Mouse (Mus musculus): ENCODE data around the gene Olfr1368. TPM values are rescaled to one million over a fixed set of nuclear protein-coding genes. Genes with fewer than 3 reads are reported as not detected.

Olfr1368 gene
- polyA plus RNA-seq, 1 experiment from 2014 or later: not detected

- 81% methylated on average over 6 of the region's 6 CpGs for WGBS
- no peaks in the 10 kb centered on the region for H3K9me3 ChIP-seq (replicated peaks; ENCODE audit: control insufficient read depth, low read length)
- H3K36me3 ChIP-seq (ENCODE audit: control insufficient read depth, insufficient read depth, low read length): no peaks in the 10 kb centered on the region
- H3K4me2 ChIP-seq (ENCODE audit: low read depth, low read length): no peak overlapping the region
- H3K9ac ChIP-seq (ENCODE audit: low read length): no peak overlapping the region
- H3K27ac ChIP-seq (ENCODE audit: low read length): no peak overlapping the region
- no peaks in the 10 kb centered on the region for H3K27me3 ChIP-seq (ENCODE audit: control insufficient read depth, insufficient read depth, low read length)
- no peak overlapping the region for H3K4me3 ChIP-seq (replicated peaks; ENCODE audit: low read length)
- ATAC-seq (ENCODE audit: insufficient read depth, low FRiP score): no peak
- no peaks in the 10 kb centered on the region for H3K4me1 ChIP-seq (ENCODE audit: control insufficient read depth, insufficient read depth, low read length)
Observed at GRCm38 (mm10) chr13:21110441-21110840, 35.2 kb downstream of the Olfr1368 start.

- H3K27ac ChIP-seq (ENCODE audit: low read length): no peak overlapping the region
- no peaks in the 10 kb centered on the region for H3K27me3 ChIP-seq (ENCODE audit: control insufficient read depth, insufficient read depth, low read length)
- H3K9ac ChIP-seq (ENCODE audit: low read length): no peak overlapping the region
- H3K4me2 ChIP-seq (ENCODE audit: low read depth, low read length): no peak overlapping the region
- H3K4me3 ChIP-seq (replicated peaks; ENCODE audit: low read length): no peak overlapping the region
- no peaks in the 10 kb centered on the region for H3K9me3 ChIP-seq (replicated peaks; ENCODE audit: control insufficient read depth, low read length)
- ATAC-seq (ENCODE audit: insufficient read depth, low FRiP score): no peak; the same call in 1 of the 2 replicates
- H3K36me3 ChIP-seq (ENCODE audit: control insufficient read depth, insufficient read depth, low read length): no peaks in the 10 kb centered on the region
- H3K4me1 ChIP-seq (ENCODE audit: control insufficient read depth, insufficient read depth, low read length): no peaks in the 10 kb centered on the region
- 90% methylated on average over 3 of the region's 3 CpGs for WGBS
Observed at GRCm38 (mm10) chr13:21109759-21110158, 35.9 kb downstream of the Olfr1368 start.

Other genes starting within 250 kb of the Olfr1368 start
- gene Olfr1370, start 70.9 kb downstream of the Olfr1368 start, polyA plus RNA-seq (2015; fragmentation: Nextera tagmentation; extraction: Ambion mirVana): not detected in 2 replicates
- gene Olfr1369-ps1, start 34.4 kb downstream of the Olfr1368 start, polyA plus RNA-seq (2015; fragmentation: Nextera tagmentation; extraction: Ambion mirVana): not detected in 2 replicates
- gene Olfr263, start 16.2 kb downstream of the Olfr1368 start, polyA plus RNA-seq (2015; fragmentation: Nextera tagmentation; extraction: Ambion mirVana): not detected in 2 replicates
- 84.2 and 84.3 TPM in 2 replicates for gene Trim27, start 33.6 kb upstream of the Olfr1368 start, polyA plus RNA-seq (2015; fragmentation: Nextera tagmentation; extraction: Ambion mirVana)
- gene Gpx5, start 146.9 kb upstream of the Olfr1368 start, polyA plus RNA-seq (2015; fragmentation: Nextera tagmentation; extraction: Ambion mirVana): not detected in 2 replicates
- gene Gpx6, start 166.3 kb upstream of the Olfr1368 start, polyA plus RNA-seq (2015; fragmentation: Nextera tagmentation; extraction: Ambion mirVana): not detected in 2 replicates
- gene Olfr1367, start 201.0 kb upstream of the Olfr1368 start, polyA plus RNA-seq (2015; fragmentation: Nextera tagmentation; extraction: Ambion mirVana): not detected in 2 replicates
- gene Zscan12, start 217.0 kb upstream of the Olfr1368 start, polyA plus RNA-seq (2015; fragmentation: Nextera tagmentation; extraction: Ambion mirVana): 8.6 and 9.6 TPM in 2 replicates

Data from stomach, embryonic 16.5 days (tissue).